Mouse (Mus musculus) megakaryocyte-erythroid progenitor cell, adult 5-6 weeks (primary cell): ENCODE data around the gene Clip4. TPM values are rescaled to one million over a fixed set of nuclear protein-coding genes. Genes with fewer than 3 reads are reported as not detected.

ENCODE experiments used
- ATAC-seq: replicated peaks from 2 replicates; pipeline ENCODE4 v1.8.0; 2016; ENCODE audit warnings: mild to moderate bottlenecking, inconsistent platforms; ENCODE audit not compliant: severe bottlenecking, poor library complexity, low FRiP score, low TSS enrichment
- total RNA-seq, 2 experiments: library from RNA; stranded (forward) in 1 of 2; stranded (reverse) in 1 of 2; fragments of 200-1000, 215-1000 nt in 1 of 2; fragments of >200 nt in 1 of 2; fragmentation: Nextera tagmentation in 1 of 2; gene quantifications; 2 replicates each; pipeline ENCODE4 v1.2.3; 2014 to 2017

Gene Clip4
- total RNA-seq, 2 experiments from 2014 or later: 2.3 TPM; not detected in 1

- no peak for ATAC-seq
Observed at GRCm38 (mm10) chr17:71783366-71783735, 15.1 kb downstream of the Clip4 start.

GRCm38 (mm10) chr17:71786456-71786855 lies 18.2 kb downstream of the Clip4 start:
- no peak for ATAC-seq

DNA sequence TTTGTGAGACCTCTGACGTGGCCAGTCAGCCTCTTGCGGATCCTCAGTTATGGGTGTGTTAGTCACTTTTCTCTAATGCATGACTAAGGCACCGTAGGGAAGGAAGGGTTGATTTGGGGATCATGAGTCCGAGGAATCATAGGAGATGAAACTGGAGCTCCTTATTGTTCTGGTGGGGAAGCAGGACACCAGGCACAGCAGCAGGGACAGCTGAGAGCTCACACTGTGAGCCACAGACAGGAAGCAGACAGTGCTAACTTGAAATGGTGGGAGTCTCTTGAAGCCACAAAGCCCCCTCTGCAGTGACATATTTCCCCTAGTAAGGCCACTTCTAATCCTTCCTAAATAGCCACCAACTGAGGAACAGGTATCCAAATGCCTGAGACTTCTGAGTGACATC lies 22.8 kb downstream of the Clip4 start:
- ATAC-seq: no peak

GRCm38 (mm10) chr17:71791622-71792021 lies 23.3 kb downstream of the Clip4 start:
- ATAC-seq: no peak

DNA sequence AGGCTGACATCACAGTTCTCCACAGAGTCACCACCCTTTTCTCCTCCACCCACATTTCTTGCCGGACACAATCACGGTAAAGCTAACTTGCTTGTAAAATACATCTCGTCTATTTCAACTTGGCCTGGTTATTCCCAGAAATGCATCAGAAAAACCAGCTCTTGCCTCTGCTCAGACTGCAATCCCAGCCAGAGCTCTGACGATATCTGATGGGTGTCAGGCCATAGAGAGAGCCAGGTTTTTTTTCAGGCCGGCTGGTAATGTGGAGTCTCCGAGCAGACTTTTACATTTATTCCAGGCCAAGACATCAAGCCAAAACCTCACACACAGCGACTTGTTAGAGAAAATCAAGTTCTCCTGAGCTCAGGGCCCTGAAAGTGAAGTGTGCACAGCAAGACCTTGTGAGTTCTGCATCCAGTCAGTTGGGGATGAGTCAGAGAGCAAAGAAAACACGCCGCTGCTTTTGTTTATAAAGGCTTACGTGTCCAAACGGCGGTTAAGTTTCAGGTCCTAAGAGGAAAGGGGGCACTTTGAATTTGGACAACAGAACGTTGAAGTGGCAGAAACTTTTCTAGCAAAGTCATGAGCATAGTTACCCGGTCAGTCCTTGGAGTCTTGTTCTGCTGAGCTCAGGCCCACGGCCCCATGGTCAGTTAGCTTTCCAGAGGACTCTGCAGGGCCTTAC lies 27.4 kb downstream of the Clip4 start:
- no peak for ATAC-seq

DNA sequence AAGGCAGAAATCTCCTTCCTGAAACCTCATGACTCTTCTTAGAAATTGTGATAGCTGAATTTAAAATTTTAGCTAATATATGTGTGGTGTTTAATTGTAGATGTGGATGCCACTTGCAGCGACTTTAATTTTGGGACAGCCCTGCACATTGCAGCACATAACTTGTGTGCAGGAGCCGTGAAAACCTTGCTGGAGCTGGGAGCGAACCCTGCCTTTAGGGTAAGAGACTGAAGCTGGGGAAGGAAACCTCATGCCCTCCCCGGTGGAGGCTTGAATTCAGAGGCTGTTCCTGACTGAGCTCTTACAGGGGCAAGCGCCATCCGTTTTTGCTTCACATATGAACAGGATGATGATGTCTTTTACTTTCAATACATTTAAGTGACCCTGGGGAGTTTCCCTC lies 35.2 kb downstream of the Clip4 start:
- no peak for ATAC-seq

DNA sequence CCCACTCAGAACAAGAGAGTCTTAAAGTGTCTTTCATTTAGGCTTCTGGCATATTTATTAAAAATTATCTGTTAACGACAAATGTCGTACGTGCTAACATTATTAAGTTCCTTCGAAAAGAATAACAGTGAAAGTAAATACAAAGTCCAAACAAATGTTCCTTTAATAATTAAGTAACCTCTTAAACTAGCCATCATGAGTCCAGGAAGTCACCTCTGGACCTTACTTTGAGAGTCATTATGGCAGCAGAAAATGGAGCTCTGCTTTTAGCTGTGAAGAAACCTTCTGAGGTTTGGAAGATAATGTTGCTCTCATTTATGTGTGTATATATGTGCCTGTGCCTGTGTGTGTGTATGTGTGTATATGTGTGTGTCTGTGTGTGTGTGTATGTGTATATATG lies 35.6 kb downstream of the Clip4 start:
- no peak for ATAC-seq

GRCm38 (mm10) chr17:71811070-71811469 lies 42.8 kb downstream of the Clip4 start:
- no peak for ATAC-seq

- ATAC-seq: no peak
Observed at GRCm38 (mm10) chr17:71816136-71816864, 48.0 kb downstream of the Clip4 start.

- no peak for ATAC-seq
Observed at GRCm38 (mm10) chr17:71823622-71824306, 55.5 kb downstream of the Clip4 start.

DNA sequence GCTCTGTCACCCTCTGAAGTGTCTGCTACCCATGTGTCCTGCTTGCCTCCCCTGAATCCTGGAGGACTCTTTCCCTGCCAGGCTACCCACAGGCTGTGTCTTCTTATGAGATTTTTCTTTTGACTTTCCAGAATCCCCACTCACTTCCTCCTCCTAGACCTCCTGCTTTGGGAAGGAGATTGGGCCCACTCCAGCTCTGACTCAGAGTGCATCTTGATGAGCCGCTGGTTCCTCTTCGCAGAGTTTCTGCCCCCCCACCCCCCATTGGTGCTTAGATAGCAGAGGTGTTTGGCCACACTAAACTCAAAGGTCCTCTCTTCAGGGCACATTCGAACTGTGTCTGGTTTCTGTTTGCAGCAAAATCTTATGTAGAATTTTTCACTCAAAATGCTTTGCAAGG lies 58.3 kb downstream of the Clip4 start:
- ATAC-seq: no peak

DNA sequence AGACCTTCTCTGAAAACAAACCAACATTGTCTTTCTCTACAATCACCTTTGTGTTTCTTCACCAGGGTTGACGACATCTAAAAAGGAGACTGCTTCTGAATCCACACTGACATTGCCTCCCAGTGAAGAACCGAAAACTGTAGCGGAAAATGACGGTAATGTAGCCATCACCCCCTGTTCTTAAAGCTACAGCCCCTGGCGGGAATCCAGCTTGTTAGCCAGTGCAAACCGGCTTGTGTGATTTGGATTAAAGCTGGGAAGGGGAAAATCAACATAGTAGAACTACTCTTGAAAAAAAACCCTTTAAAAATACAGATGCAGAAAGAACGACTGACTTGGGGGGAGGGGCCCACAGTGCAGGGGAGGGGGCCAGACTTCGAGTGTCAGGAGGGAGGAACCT lies 59.4 kb downstream of the Clip4 start:
- no peak for ATAC-seq

DNA sequence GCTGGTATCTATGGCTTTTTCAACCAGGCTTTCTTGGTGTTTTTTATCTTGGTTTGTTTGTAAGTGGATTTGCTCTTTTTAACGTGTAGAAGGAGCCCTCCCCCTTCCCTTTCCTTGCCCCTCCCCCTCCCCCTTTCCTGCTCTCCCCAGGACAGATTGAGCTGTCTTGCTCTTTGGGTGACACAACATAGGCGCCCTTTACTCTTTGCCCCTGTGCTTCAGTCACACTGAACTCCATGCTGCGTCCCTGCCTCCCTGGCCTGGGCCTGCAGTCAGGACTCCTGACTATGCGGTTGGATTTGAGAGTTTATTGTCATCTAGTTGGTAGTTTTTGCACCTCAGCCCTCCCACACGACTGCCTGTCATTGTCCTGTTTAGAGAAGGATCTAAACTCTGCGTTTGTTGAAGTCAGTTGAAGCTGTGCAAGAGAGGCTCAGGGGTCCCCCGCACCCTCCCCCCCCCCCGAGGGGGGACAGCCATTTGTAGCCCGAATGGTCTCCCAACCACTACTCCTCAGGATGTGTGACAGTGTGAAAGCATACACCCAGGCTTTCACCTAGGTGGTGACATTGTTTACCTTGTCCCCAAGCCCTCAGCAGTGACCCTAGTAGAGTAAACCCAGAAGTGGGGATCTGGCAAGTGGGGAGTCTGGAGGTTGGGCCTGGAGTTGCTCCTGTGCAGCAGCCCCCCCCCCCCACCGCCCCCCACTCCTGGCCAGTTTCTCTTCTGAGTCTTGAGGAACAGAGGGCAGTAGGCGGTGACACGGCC lies 60.6 kb downstream of the Clip4 start:
- ATAC-seq: no peak

- no peak for ATAC-seq
Observed at GRCm38 (mm10) chr17:71831960-71832359, 63.7 kb downstream of the Clip4 start.

GRCm38 (mm10) chr17:71862184-71862583 lies 93.9 kb downstream of the Clip4 start:
- no peak for ATAC-seq

DNA sequence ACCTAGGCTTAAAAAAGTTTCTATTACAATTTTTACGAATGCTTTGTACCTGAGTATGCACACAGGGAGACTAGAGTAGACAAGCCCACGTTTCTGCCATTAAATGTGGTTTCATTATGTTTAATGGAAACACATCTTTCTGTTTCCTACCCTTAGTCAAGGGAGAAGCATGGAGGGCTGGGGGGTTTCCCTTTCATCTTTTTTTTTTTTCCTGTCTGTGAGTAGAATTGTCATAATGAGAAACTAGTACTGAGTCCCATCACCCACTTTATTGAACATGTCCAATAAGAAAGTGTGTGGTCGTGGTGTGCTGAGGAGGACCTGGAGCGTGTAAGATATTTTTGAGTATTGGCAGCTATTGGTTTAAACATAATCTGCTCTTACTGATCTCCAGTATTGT lies 94.6 kb downstream of the Clip4 start:
- no peak for ATAC-seq

GRCm38 (mm10) chr17:71864039-71864438 lies 95.8 kb downstream of the Clip4 start:
- no peak for ATAC-seq

GRCm38 (mm10) chr17:71865437-71865836 lies 97.2 kb downstream of the Clip4 start:
- ATAC-seq: no peak

GRCm38 (mm10) chr17:71867892-71868291 lies 99.6 kb downstream of the Clip4 start:
- no peak for ATAC-seq

DNA sequence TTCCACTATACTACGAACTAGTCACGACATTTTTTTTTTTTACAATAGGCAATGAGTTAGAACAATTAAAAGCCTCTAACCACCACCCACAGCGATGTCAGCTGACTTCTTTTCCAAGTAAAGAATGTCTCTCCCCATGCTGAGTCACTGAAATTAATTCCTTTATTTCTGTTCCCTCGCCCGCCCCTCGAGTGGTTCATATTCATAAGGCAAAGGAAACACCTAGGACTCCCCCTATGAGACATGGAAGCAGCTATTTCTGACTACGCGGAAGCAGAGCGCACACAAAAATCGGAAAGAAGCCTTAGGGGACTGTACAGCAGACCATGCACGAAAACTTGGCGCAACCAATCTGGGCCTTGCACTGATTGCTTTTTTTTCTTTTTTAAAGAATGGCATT lies 100.6 kb downstream of the Clip4 start:
- no peak for ATAC-seq
